Mouse (Mus musculus) liver, adult 2 months (tissue): ENCODE measurements around the gene Zfp36l2. TPM values are rescaled to one million over a fixed set of nuclear protein-coding genes. Genes with fewer than 3 reads are reported as not detected.
A peak's percentile ranks its signal among the peaks of the same experiment; 100 is the strongest.
"Not testable (repeated sequence)": the region's sequence is repeated elsewhere in the genome, so short reads cannot be mapped to it uniquely, and the experiment has no call there.

Experiments
- DNase-seq: peaks from one replicate; pipeline ENCODE4 v3.0.0-alpha.2; 2011; ENCODE audit warnings: low read depth, low spot score; ENCODE audit errors: extremely low read depth
- H3K27ac ChIP-seq: fragments of 200-500 bp; replicated peaks from 2 replicates; pipeline ENCODE4 v1.5.1; 2012; ENCODE audit warnings: low read depth, mild to moderate bottlenecking, control low read depth, inconsistent platforms, low read length; ENCODE audit not compliant: insufficient read depth
- H3K27me3 ChIP-seq: fragments of 200-500 bp; 2 replicates; pipeline ENCODE4 v1.6.1; 2012; ENCODE audit warnings: mild to moderate bottlenecking, moderate library complexity, low read length, inconsistent platforms; ENCODE audit not compliant: control insufficient read depth, insufficient read depth
- H3K36me3 ChIP-seq: fragments of 200-500 bp; 2 replicates; pipeline ENCODE4 v1.6.1; 2012; ENCODE audit warnings: low read length, inconsistent platforms; ENCODE audit not compliant: control insufficient read depth, insufficient read depth
- H3K4me1 ChIP-seq: fragments of 200-500 bp; 2 replicates; pipeline ENCODE4 v1.6.1; 2011; ENCODE audit warnings: low read length; ENCODE audit not compliant: control insufficient read depth, insufficient read depth
- H3K4me3 ChIP-seq: fragments of 200-500 bp; 2 replicates; pipeline ENCODE4 v1.5.1; 2011; ENCODE audit warnings: low read depth, mild to moderate bottlenecking, control low read depth, low read length, moderate library complexity; ENCODE audit not compliant: insufficient read depth
- H3K79me2 ChIP-seq: fragments of 200-500 bp; 2 replicates; pipeline ENCODE4 v1.6.1; 2012; ENCODE audit warnings: inconsistent platforms, mild to moderate bottlenecking, low read length, moderate library complexity; ENCODE audit not compliant: control insufficient read depth, insufficient read depth
- H3K9ac ChIP-seq: fragments of 200-500 bp; 2 replicates; pipeline ENCODE4 v1.6.1; 2012; ENCODE audit warnings: low read depth, mild to moderate bottlenecking, control low read depth, inconsistent platforms, low read length
- CTCF ChIP-seq: fragments of 200-500 bp; IDR thresholded peaks from 2 replicates; pipeline ENCODE4 v1.5.1; 2011; ENCODE audit warnings: low read depth, low read length, control low read depth
- POLR2A ChIP-seq: fragments of 200-500 bp; IDR thresholded peaks from 2 replicates; pipeline ENCODE4 v1.6.1; 2011; ENCODE audit warnings: low read length, control low read depth; ENCODE audit not compliant: insufficient read depth; ENCODE audit errors: extremely low read depth
- WGBS: fragments of 180-500 bp; shearing (Covaris S2); methylation state at CpG from one replicate; pipeline ENCODE4 v1.1.7; 2018; 5-methylcytosine and 5-hydroxymethylcytosine counted together
- polyA plus RNA-seq: library from polyadenylated mRNA; depleted of rRNA; stranded (reverse); fragments of >200 nt; gene quantifications from 2 replicates; pipeline ENCODE4 v1.2.3, GENCODE M21; 2012
- total RNA-seq: library from RNA; depleted of rRNA; stranded (reverse); fragments of >200 nt; gene quantifications from 2 replicates; pipeline ENCODE4 v1.2.3, GENCODE M21; 2014

The Zfp36l2 gene
- total and polyA plus RNA-seq, 2 experiments, result 17.3 to 18.7 TPM

DNA sequence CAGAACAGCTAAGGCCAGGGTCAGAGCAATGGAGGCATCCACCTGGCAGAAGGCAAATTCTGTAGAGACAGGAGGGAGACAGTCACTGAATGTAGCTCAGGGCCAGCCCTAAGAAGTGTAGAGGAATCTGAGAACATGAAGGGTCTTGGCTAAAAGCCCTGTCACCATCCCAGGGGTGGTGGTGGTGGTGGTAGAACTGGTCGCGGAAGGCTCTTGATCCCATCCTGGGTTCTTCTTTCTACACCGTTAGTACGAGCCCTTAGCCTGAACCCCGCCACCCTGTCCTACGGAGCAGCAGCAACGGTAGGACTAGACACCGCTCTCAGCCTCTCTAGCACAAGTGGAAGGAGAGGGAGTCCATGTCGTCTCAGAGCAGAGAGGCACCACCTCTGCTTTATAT lies 5.7 kb upstream of the Zfp36l2 start:
- WGBS, result 75% methylated on average over 9 of the region's 9 CpGs
- Histone ChIP-seq H3K36me3 (no peaks in the 10 kb centered on the region), H3K27me3 (no peaks in the 10 kb centered on the region), H3K27ac (no peak overlapping the region), H3K79me2 (no peaks in the 10 kb centered on the region), H3K9ac (no peak overlapping the region), H3K4me1 (peaks cover 19% of the 10 kb centered on the region), H3K4me3 (no peak overlapping the region)
- TF ChIP-seq CTCF (no peak), POLR2A (no peak)
- no peak for DNase-seq

DNA sequence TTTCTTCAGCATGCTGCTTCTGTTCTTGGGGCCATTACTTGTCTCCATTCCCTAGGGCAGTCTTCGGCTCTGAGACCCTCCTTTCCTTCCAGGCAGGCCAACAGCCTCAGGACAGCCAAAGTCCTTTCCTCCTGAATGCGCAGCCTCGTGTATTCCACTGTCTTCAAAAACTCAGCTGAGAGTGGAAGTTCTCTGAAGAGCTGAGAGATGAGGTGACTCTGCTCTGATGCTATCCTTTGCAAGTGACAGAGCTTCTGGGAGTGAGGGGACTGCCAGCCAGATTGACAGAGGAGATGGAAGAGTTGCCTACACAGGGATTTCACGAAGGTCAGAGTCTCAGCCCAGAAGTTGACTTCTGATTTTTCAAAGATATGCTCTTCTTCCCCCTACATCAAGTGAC lies 4.2 kb upstream of the Zfp36l2 start:
- no peak for DNase-seq
- WGBS, result 92% methylated on average over 4 of the region's 4 CpGs
- peaks cover 19% of the 10 kb centered on the region for H3K4me1 ChIP-seq
- H3K27ac ChIP-seq, result no peak overlapping the region
- no peak for TF ChIP-seq POLR2A
- no peak for TF ChIP-seq CTCF
- H3K9ac ChIP-seq, result no peak overlapping the region
- H3K27me3 ChIP-seq, result no peaks in the 10 kb centered on the region
- peaks cover under 1% of the 10 kb centered on the region; the same call in 1 of the 2 replicates for H3K79me2 ChIP-seq
- no peaks in the 10 kb centered on the region for H3K36me3 ChIP-seq
- H3K4me3 ChIP-seq, result no peak overlapping the region

GRCm38 (mm10) chr17:84190885-84191284 lies 3.1 kb upstream of the Zfp36l2 start:
- Histone ChIP-seq H3K9ac (no peak overlapping the region), H3K36me3 (peaks cover under 1% of the 10 kb centered on the region; the same call in 1 of the 2 replicates), H3K4me3 (no peak overlapping the region), H3K79me2 (peaks cover 11% of the 10 kb centered on the region), H3K27ac (no peak overlapping the region), H3K27me3 (no peaks in the 10 kb centered on the region), H3K4me1 (peaks cover 19% of the 10 kb centered on the region)
- peak; percentile 94 for TF ChIP-seq CTCF
- TF ChIP-seq POLR2A, result no peak
- DNase-seq, result peak; percentile 51
- 25% methylated on average over 8 of the region's 8 CpGs for WGBS

GRCm38 (mm10) chr17:84189127-84189854 lies 1.5 kb upstream of the Zfp36l2 start:
- Histone ChIP-seq H3K4me1 (peaks cover 14% of the 10 kb centered on the region), H3K36me3 (peaks cover 11% of the 10 kb centered on the region), H3K9ac (peak overlapping the region; percentile 49), H3K27me3 (no peaks in the 10 kb centered on the region), H3K27ac (peak overlapping the region; percentile 82), H3K79me2 (peaks cover 16% of the 10 kb centered on the region), H3K4me3 (no peak overlapping the region)
- DNase-seq, result peak; percentile 79
- TF ChIP-seq POLR2A (no peak), CTCF (no peak)
- 55% methylated on average over 5 of the region's 5 CpGs for WGBS

DNA sequence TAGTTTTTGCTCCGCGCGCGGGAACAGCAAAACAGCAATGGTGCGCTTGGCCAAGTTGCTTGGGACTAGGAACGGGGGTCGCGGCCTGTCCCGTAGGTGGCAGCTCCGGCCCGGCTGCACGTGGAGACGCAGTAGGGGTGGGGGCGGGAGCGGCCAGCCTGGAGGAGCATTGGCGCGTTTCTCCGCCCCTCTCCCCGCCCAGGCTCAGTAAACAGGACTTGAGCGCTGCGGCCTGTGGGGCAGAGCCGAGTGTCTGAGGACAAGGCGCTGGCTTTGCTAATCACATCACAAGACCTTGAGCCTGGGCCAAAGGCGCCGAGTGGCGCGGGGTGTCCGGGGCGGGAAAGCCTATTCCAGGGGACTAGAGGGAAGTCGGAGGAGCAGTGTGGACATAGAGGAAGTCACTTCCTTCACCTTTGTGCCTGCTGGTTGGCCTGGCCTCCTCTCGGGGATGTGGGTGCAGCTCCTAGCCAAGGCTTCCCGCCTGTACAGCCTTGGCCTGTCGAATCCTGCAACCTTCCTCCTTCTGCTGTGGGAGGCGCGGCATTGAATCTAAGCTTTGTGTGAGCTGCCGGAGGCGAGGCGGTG lies 721 bp upstream of the Zfp36l2 start:
- peak overlapping the region; percentile 98 for H3K27ac ChIP-seq
- H3K9ac ChIP-seq, result peak overlapping the region; percentile 85
- under 1% methylated on average over 38 of the region's 38 CpGs for WGBS
- DNase-seq, result peak; percentile 93
- peaks cover 10% of the 10 kb centered on the region for H3K4me1 ChIP-seq
- 0 out of 2 replicates have a peak, but pooled peaks have one; percentile 5 for TF ChIP-seq POLR2A
- TF ChIP-seq CTCF, result no peak
- peaks cover 16% of the 10 kb centered on the region for H3K79me2 ChIP-seq
- no peaks in the 10 kb centered on the region for H3K27me3 ChIP-seq
- H3K4me3 ChIP-seq, result peak overlapping the region; percentile 66
- peaks cover 11% of the 10 kb centered on the region for H3K36me3 ChIP-seq

- H3K27me3 ChIP-seq, DNase-seq: not testable (repeated sequence)
- Histone ChIP-seq H3K4me3 (peak overlapping the region; percentile 94), H3K4me1 (peaks cover 12% of the 10 kb centered on the region), H3K79me2 (peaks cover 16% of the 10 kb centered on the region), H3K27ac (peak overlapping the region; percentile 93), H3K9ac (peak overlapping the region; percentile 97), H3K36me3 (peaks cover 11% of the 10 kb centered on the region)
- WGBS, result 0% methylated on average over 14 of the region's 37 CpGs
These were observed 483 bp downstream of the Zfp36l2 start for GRCm38 (mm10) chr17:84187264-84187663.
